Mouse (Mus musculus): ENCODE data around the gene Thra. TPM values are rescaled to one million over a fixed set of nuclear protein-coding genes. Genes with fewer than 3 reads are reported as not detected.
A peak's percentile ranks its signal among the peaks of the same experiment; 100 is the strongest.

Thra gene
- polyA plus RNA-seq, 1 experiment from 2014 or later, result 41.4 TPM

GRCm38 (mm10) chr11:98753264-98753663 lies 12.8 kb downstream of the Thra start:
- 94% methylated on average over 5 of the region's 5 CpGs for WGBS
- H3K4me2 ChIP-seq (replicated peaks; ENCODE audit: low read depth, low read length), result no peak overlapping the region
- H3K4me1 ChIP-seq (replicated peaks; ENCODE audit: control insufficient read depth, insufficient read depth, low read length), result peaks cover 38% of the 10 kb centered on the region
- no peaks in the 10 kb centered on the region for H3K9me3 ChIP-seq (ENCODE audit: control insufficient read depth, low read length)
- ATAC-seq (ENCODE audit: low FRiP score), result no peak
- no peak overlapping the region for H3K4me3 ChIP-seq (ENCODE audit: low read depth, low read length)
- no peaks in the 10 kb centered on the region for H3K27me3 ChIP-seq (ENCODE audit: control insufficient read depth, insufficient read depth, low read length)
- 0 out of 2 replicates have a peak overlapping the region, but pooled peaks have one; percentile 24 for H3K27ac ChIP-seq (ENCODE audit: low read depth, low read length)
- H3K36me3 ChIP-seq (ENCODE audit: control insufficient read depth, insufficient read depth, low read length), result 0 out of 2 replicates have a peak, but pooled peaks cover 3% of the 10 kb centered on the region
- no peak overlapping the region for H3K9ac ChIP-seq (ENCODE audit: low read depth, low read length)
- no peak for DNase-seq (ENCODE audit: low spot score)

- no peak overlapping the region for H3K27ac ChIP-seq (ENCODE audit: low read depth, low read length)
- no peak overlapping the region for H3K4me3 ChIP-seq (ENCODE audit: low read depth, low read length)
- no peak overlapping the region for H3K9ac ChIP-seq (ENCODE audit: low read depth, low read length)
Observed at GRCm38 (mm10) chr11:98754151-98754620, 13.7 kb downstream of the Thra start.

GRCm38 (mm10) chr11:98754621-98755181 lies 14.3 kb downstream of the Thra start:
- H3K36me3 ChIP-seq (ENCODE audit: control insufficient read depth, insufficient read depth, low read length), result 0 out of 2 replicates have a peak, but pooled peaks cover 3% of the 10 kb centered on the region
- DNase-seq (ENCODE audit: low spot score) (peak; percentile 91), ATAC-seq (ENCODE audit: low FRiP score) (peak; percentile 60)
- no peaks in the 10 kb centered on the region for H3K9me3 ChIP-seq (ENCODE audit: control insufficient read depth, low read length)
- no peak overlapping the region for H3K27ac ChIP-seq (ENCODE audit: low read depth, low read length)
- no peak overlapping the region for H3K4me2 ChIP-seq (replicated peaks; ENCODE audit: low read depth, low read length)
- H3K4me1 ChIP-seq (replicated peaks; ENCODE audit: control insufficient read depth, insufficient read depth, low read length), result peaks cover 27% of the 10 kb centered on the region
- H3K9ac ChIP-seq (ENCODE audit: low read depth, low read length), result no peak overlapping the region
- 22% methylated on average over 7 of the region's 7 CpGs for WGBS
- H3K27me3 ChIP-seq (ENCODE audit: control insufficient read depth, insufficient read depth, low read length), result no peaks in the 10 kb centered on the region
- H3K4me3 ChIP-seq (ENCODE audit: low read depth, low read length), result no peak overlapping the region

More at GRCm38 (mm10) chr11:98754151-98754620, 13.7 kb downstream of the Thra start:
- ATAC-seq (ENCODE audit: low FRiP score) (no peak), DNase-seq (ENCODE audit: low spot score) (no peak)
- Histone ChIP-seq H3K4me2 (replicated peaks; ENCODE audit: low read depth, low read length) (no peak overlapping the region), H3K27me3 (ENCODE audit: control insufficient read depth, insufficient read depth, low read length) (no peaks in the 10 kb centered on the region), H3K4me1 (replicated peaks; ENCODE audit: control insufficient read depth, insufficient read depth, low read length) (peaks cover 30% of the 10 kb centered on the region), H3K36me3 (ENCODE audit: control insufficient read depth, insufficient read depth, low read length) (0 out of 2 replicates have a peak, but pooled peaks cover 3% of the 10 kb centered on the region), H3K9me3 (ENCODE audit: control insufficient read depth, low read length) (no peaks in the 10 kb centered on the region)
- 75% methylated on average over 9 of the region's 9 CpGs for WGBS

- H3K4me3 ChIP-seq (ENCODE audit: low read depth, low read length), result no peak overlapping the region
- ATAC-seq (ENCODE audit: low FRiP score) (no peak), DNase-seq (ENCODE audit: low spot score) (no peak)
- H3K27ac ChIP-seq (ENCODE audit: low read depth, low read length), result no peak overlapping the region
- peaks cover 17% of the 10 kb centered on the region for H3K4me1 ChIP-seq (replicated peaks; ENCODE audit: control insufficient read depth, insufficient read depth, low read length)
- H3K4me2 ChIP-seq (replicated peaks; ENCODE audit: low read depth, low read length), result no peak overlapping the region
- H3K27me3 ChIP-seq (ENCODE audit: control insufficient read depth, insufficient read depth, low read length), result no peaks in the 10 kb centered on the region
- WGBS, result 90% methylated on average over 6 of the region's 6 CpGs
- no peak overlapping the region for H3K9ac ChIP-seq (ENCODE audit: low read depth, low read length)
- 0 out of 2 replicates have a peak, but pooled peaks cover 3% of the 10 kb centered on the region for H3K36me3 ChIP-seq (ENCODE audit: control insufficient read depth, insufficient read depth, low read length)
- H3K9me3 ChIP-seq (ENCODE audit: control insufficient read depth, low read length), result no peaks in the 10 kb centered on the region
Observed at GRCm38 (mm10) chr11:98755726-98756380, 15.4 kb downstream of the Thra start.

- Histone ChIP-seq H3K9ac (ENCODE audit: low read depth, low read length) (no peak overlapping the region), H3K27ac (ENCODE audit: low read depth, low read length) (no peak overlapping the region), H3K4me1 (replicated peaks; ENCODE audit: control insufficient read depth, insufficient read depth, low read length) (peaks cover 9% of the 10 kb centered on the region; the same call in 1 of the 2 replicates), H3K27me3 (ENCODE audit: control insufficient read depth, insufficient read depth, low read length) (no peaks in the 10 kb centered on the region), H3K4me3 (ENCODE audit: low read depth, low read length) (no peak overlapping the region), H3K36me3 (ENCODE audit: control insufficient read depth, insufficient read depth, low read length) (0 out of 2 replicates have a peak, but pooled peaks cover 3% of the 10 kb centered on the region), H3K4me2 (replicated peaks; ENCODE audit: low read depth, low read length) (no peak overlapping the region), H3K9me3 (ENCODE audit: control insufficient read depth, low read length) (no peaks in the 10 kb centered on the region)
- DNase-seq (ENCODE audit: low spot score), result no peak
- ATAC-seq (ENCODE audit: low FRiP score), result no peak
- 92% methylated on average over 12 of the region's 12 CpGs for WGBS
Observed at GRCm38 (mm10) chr11:98756711-98757110, 16.3 kb downstream of the Thra start.

- Histone ChIP-seq H3K4me1 (replicated peaks; ENCODE audit: control insufficient read depth, insufficient read depth, low read length) (no peaks in the 10 kb centered on the region; the same call in none of the 2 replicates), H3K9ac (ENCODE audit: low read depth, low read length) (no peak overlapping the region), H3K4me3 (ENCODE audit: low read depth, low read length) (no peak overlapping the region), H3K27me3 (ENCODE audit: control insufficient read depth, insufficient read depth, low read length) (no peaks in the 10 kb centered on the region), H3K27ac (ENCODE audit: low read depth, low read length) (no peak overlapping the region), H3K36me3 (ENCODE audit: control insufficient read depth, insufficient read depth, low read length) (no peaks in the 10 kb centered on the region; the same call in 1 of the 2 replicates), H3K9me3 (ENCODE audit: control insufficient read depth, low read length) (no peaks in the 10 kb centered on the region), H3K4me2 (replicated peaks; ENCODE audit: low read depth, low read length) (no peak overlapping the region)
- ATAC-seq (ENCODE audit: low FRiP score), result no peak
- 94% methylated on average over 4 of the region's 4 CpGs for WGBS
- no peak for DNase-seq (ENCODE audit: low spot score)
Observed at GRCm38 (mm10) chr11:98761939-98762338, 21.5 kb downstream of the Thra start.

- 66% methylated on average over 17 of the region's 17 CpGs for WGBS
- H3K4me1 ChIP-seq (replicated peaks; ENCODE audit: control insufficient read depth, insufficient read depth, low read length), result peaks cover 2% of the 10 kb centered on the region
- no peak overlapping the region for H3K27ac ChIP-seq (ENCODE audit: low read depth, low read length)
Observed at GRCm38 (mm10) chr11:98762756-98763501, 22.5 kb downstream of the Thra start.

GRCm38 (mm10) chr11:98763502-98763861 lies 23.0 kb downstream of the Thra start:
- H3K9ac ChIP-seq (ENCODE audit: low read depth, low read length), result no peak overlapping the region
- H3K4me3 ChIP-seq (ENCODE audit: low read depth, low read length), result no peak overlapping the region
- peaks cover 7% of the 10 kb centered on the region for H3K4me1 ChIP-seq (replicated peaks; ENCODE audit: control insufficient read depth, insufficient read depth, low read length)
- ATAC-seq (ENCODE audit: low FRiP score) (no peak), DNase-seq (ENCODE audit: low spot score) (no peak)
- H3K27me3 ChIP-seq (ENCODE audit: control insufficient read depth, insufficient read depth, low read length), result no peaks in the 10 kb centered on the region
- 94% methylated on average over 8 of the region's 8 CpGs for WGBS
- H3K9me3 ChIP-seq (ENCODE audit: control insufficient read depth, low read length), result no peaks in the 10 kb centered on the region
- no peaks in the 10 kb centered on the region; the same call in 1 of the 2 replicates for H3K36me3 ChIP-seq (ENCODE audit: control insufficient read depth, insufficient read depth, low read length)
- H3K27ac ChIP-seq (ENCODE audit: low read depth, low read length), result no peak overlapping the region
- H3K4me2 ChIP-seq (replicated peaks; ENCODE audit: low read depth, low read length), result no peak overlapping the region

More at GRCm38 (mm10) chr11:98762756-98763501, 22.5 kb downstream of the Thra start:
- no peaks in the 10 kb centered on the region for H3K9me3 ChIP-seq (ENCODE audit: control insufficient read depth, low read length)
- H3K4me3 ChIP-seq (ENCODE audit: low read depth, low read length), result no peak overlapping the region
- H3K27me3 ChIP-seq (ENCODE audit: control insufficient read depth, insufficient read depth, low read length), result no peaks in the 10 kb centered on the region
- no peaks in the 10 kb centered on the region; the same call in 1 of the 2 replicates for H3K36me3 ChIP-seq (ENCODE audit: control insufficient read depth, insufficient read depth, low read length)
- no peak for ATAC-seq (ENCODE audit: low FRiP score)
- H3K9ac ChIP-seq (ENCODE audit: low read depth, low read length), result no peak overlapping the region
- peak; percentile 44 for DNase-seq (ENCODE audit: low spot score)
- no peak overlapping the region for H3K4me2 ChIP-seq (replicated peaks; ENCODE audit: low read depth, low read length)

Measured in hindbrain, embryonic 11.5 days (tissue).